In the genomic region with DNA sequence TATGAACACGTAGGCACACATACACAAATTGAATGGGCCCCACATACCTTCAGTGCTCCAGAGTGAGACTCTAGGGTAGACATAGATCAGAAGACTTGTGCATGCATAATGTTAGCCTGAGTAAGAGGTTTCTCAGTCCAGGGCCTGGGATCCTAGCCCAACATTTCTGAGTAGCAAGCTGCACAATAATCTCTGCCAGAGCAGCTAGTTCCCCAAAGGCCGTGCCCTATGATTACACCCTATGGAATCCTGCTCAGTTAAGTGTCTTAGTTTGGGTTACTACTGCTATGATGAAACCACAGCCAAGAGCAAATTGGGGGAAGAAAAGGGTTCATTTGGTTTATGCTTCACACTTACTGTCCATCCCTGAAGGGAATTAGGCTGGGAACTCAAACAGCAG, we compare ENCODE assay signal across 23 mouse cellular contexts. TPM values are rescaled to one million over a fixed set of nuclear protein-coding genes. Genes with fewer than 3 reads are reported as not detected.
"Had no signal": no experiment of that assay in that cellular context is flagged by ENCODE, and none has a peak within 500 bp of the region (broad histone marks: within the 10 kb centered on the region; RNA-seq: fewer than 3 reads in every experiment).

No protein-coding gene starts in this region.

- DNase-seq: kidney, adult 18-20 months; kidney, adult 9 months; kidney, postnatal 14 days; layer of hippocampus, postnatal 36 days; liver; lung, adult 2 months; lung, postnatal 14 days; lung, postnatal 4 days; right cerebral cortex, adult 18-20 months; right cerebral cortex, postnatal 14 days; right cerebral cortex, postnatal 4 days; thymus, adult 2 months; thymus, postnatal 14 days; thymus, postnatal 4 days had no signal

- H3K9ac ChIP-seq: limb, embryonic 12.5 days; liver, embryonic 12.5 days; liver, embryonic 15.5 days; midbrain, embryonic 12.5 days; midbrain, embryonic 15.5 days had no signal

- H3K27me3 ChIP-seq: limb, embryonic 12.5 days; midbrain, embryonic 12.5 days; midbrain, embryonic 15.5 days had no signal

- H3K4me2 ChIP-seq: limb, embryonic 12.5 days; liver, embryonic 12.5 days; liver, embryonic 15.5 days; midbrain, embryonic 12.5 days; midbrain, embryonic 15.5 days had no signal

- H3K4me3 ChIP-seq: layer of hippocampus, adult 2 months; left cerebral cortex, adult 2 months; limb, embryonic 12.5 days; liver, embryonic 12.5 days; liver, embryonic 15.5 days; midbrain, embryonic 12.5 days; midbrain, embryonic 15.5 days had no signal

- H3K27ac ChIP-seq: layer of hippocampus, adult 2 months; left cerebral cortex, adult 2 months; limb, embryonic 12.5 days; liver, embryonic 12.5 days; liver, embryonic 15.5 days; midbrain, embryonic 12.5 days; midbrain, embryonic 15.5 days; stomach, postnatal 0 days had no signal

- ATAC-seq: liver, embryonic 12.5 days; midbrain, embryonic 15.5 days had no signal

- H3K9me3 ChIP-seq: limb, embryonic 12.5 days; liver, embryonic 12.5 days; liver, embryonic 15.5 days; midbrain, embryonic 12.5 days; midbrain, embryonic 15.5 days had no signal

RNA-seq across cellular contexts. Expression of gene Crabp2, which starts 6.0 kb away (rescaled TPM):
- polyA plus RNA-seq: large intestine, adult 2 months had no signal
